Mouse (Mus musculus) olfactory bulb, adult 2 months (tissue): ENCODE measurements at regions not wholly inside any gene's neighbourhood (a gene's known extent, or its start where the extent isn't known, plus 50 kb on each side); places are given as distances from the start of the nearest gene placed in this dataset.

Experiments
- CTCF ChIP-seq: fragments of 200-500 bp; IDR thresholded peaks from 2 replicates; pipeline ENCODE4 v1.5.1; 2012; ENCODE audit warnings: low read depth, mild to moderate bottlenecking, low read length, moderate library complexity; ENCODE audit not compliant: insufficient read depth
- POLR2A ChIP-seq: fragments of 200-500 bp; IDR thresholded peaks from 2 replicates; pipeline ENCODE4 v1.6.1; 2012; ENCODE audit warnings: mild to moderate bottlenecking, low read depth, low read length, moderate library complexity; ENCODE audit not compliant: insufficient read depth

DNA sequence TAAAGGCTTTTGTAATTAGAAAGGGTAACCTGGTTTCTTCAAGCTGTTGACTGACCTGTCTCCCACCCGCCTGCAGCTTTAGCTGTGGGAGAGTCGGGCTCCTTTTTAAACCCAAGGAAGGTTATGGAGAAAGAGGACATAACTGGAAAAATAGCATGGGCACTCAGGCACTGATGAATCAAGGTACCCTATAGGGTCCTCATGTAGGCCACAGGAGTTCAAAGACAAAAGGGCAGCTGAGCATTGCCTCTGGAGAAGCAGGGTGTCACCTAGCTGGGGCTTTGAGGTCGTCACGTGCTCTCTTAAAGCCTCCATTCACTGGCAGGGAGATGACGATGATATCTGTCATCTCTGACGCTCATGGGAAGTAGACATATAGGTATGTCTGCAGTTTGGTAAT, 68.4 kb upstream of the Habp2 start:
- TF ChIP-seq CTCF: no peak
- no peak for TF ChIP-seq POLR2A
